Mouse (Mus musculus): ENCODE results near the gene Kiss1r. TPM values are rescaled to one million over a fixed set of nuclear protein-coding genes. Genes with fewer than 3 reads are reported as not detected.

The Kiss1r gene
- 7.4 and 9.7 TPM in 2 replicates for polyA plus RNA-seq (2012; rRNA removed)

DNA sequence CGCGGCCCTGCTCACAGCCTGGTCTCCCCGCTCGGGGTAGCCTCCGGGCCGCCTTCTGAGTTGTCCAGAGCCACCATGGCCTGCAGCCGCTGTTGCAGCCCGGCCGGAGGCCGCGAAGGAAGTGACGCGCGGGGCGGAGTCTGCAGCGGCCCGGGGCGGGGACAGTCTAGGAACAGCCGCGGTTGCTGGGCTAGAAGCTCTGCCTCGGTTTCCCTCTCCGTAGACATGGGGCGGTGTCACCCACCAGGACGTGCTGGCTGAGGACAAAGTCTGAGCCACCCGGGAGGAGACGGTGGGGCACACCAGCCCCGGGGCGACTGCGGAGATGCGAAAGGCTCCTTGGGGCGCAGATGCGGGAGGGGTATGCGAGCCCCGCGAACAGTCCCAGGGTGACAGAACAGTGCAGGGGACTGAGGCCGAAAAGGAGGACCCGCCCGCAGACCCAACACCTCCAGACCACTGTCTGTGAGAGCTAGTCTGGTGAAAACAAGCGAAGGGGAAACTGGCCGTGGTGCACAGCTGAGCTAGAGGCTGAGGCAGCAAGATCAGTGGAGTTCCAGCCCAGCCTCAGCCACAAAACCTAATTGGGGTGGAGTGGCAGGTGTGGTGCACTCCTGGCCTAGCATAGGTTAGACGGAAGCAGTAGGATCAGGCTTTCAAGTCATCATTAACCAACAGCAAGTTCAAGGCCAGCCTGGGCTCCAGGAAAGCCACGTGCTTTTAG is at the start of gene Kiss1r:
Gene Kiss1r, plus strand, starts transcription at position 164 of the 724 bp plus-strand sequence.

GRCm38 (mm10) chr10:79874290-79874862 is 42.4 kb upstream of the Kiss1r start, which contains the start of the genes Prtn3 and Plppr3:
Prtn3 (plus strand) TSS chr10:79874476.
Plppr3 (minus strand) TSS chr10:79874634.

GRCm38 (mm10) chr10:79886054-79886453 is 30.7 kb upstream of the Kiss1r start, which contains the start of gene Elane:
Elane (plus strand) TSS chr10:79886247.

GRCm38 (mm10) chr10:79890670-79891069 is 26.1 kb upstream of the Kiss1r start, which contains the start of gene Cfd:
Cfd (plus strand) TSS chr10:79890853.

DNA sequence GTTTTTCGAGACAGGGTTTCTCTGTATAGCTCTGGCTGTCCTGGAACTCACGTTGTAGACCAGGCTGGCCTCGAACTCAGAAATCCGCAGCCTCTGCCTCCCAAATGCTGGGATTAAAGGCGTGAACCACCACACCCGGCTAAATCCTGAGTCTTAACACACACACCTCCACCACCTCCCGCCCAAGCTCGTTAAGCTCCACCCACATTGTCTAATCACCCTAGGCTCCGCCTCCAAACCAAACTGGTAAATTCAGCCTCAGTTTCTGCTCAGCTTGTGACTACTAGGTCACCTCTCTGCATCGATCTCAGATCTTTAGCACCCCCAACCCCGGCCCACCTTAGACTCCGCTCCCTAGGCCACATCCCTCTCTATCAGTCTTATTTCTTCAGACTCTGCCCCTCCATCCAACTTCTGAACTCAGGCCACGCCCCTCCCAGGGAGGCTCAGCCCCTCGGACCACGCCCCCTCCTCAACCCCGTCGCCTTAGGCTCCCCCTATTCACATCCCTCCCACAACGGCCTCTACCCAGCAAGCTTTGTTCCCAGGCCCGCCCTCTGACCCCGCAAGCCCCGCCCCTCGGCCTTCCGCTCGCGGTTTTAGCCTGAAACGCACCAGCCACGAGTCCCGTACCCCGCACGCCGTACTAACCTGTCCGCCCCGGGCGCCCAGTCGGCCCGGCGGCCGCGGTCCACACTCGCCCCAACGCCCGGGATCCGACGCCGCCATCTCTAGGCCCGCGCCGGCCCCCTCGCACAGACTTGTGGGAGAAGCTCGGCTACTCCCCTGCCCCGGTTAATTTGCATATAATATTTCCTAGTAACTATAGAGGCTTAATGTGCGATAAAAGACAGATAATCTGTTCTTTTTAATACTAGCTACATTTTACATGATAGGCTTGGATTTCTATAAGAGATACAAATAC is 8.3 kb upstream of the Kiss1r start, which contains the start of gene Med16:
Gene Med16, minus strand, starts transcription at position 757 of the 925 bp plus-strand sequence.

GRCm38 (mm10) chr10:79910556-79910955 is 6.2 kb upstream of the Kiss1r start, which contains the start of gene Gm26602:
Gm26602 (plus strand) TSS chr10:79910856.

DNA sequence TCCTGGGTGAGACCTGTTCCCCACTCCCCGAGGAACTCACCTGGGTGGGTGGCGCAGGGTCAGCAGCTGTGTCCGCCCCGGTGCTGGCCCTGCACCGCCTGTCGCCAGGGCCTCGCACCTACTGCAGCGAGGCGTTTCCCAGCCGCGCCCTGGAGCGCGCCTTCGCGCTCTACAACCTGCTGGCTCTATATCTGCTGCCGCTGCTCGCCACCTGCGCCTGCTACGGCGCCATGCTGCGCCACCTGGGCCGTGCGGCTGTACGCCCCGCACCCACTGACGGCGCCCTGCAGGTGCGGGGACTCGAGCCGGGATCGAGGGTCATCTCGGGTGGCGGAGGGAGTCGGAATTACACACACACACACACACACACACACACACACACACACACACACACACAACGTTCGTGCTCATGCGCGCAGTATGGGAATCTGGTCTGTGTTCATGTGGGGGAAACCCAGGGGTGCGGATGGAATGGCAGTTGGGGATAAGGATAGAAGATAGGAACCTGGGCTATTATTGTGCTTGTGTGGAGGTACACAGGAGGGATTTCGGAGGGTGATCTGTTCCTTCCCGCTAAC is 4.3 kb downstream of the Kiss1r start, which contains the start of gene R3hdm4:
Gene R3hdm4, minus strand, starts transcription at position 251 of the 578 bp plus-strand sequence.

DNA sequence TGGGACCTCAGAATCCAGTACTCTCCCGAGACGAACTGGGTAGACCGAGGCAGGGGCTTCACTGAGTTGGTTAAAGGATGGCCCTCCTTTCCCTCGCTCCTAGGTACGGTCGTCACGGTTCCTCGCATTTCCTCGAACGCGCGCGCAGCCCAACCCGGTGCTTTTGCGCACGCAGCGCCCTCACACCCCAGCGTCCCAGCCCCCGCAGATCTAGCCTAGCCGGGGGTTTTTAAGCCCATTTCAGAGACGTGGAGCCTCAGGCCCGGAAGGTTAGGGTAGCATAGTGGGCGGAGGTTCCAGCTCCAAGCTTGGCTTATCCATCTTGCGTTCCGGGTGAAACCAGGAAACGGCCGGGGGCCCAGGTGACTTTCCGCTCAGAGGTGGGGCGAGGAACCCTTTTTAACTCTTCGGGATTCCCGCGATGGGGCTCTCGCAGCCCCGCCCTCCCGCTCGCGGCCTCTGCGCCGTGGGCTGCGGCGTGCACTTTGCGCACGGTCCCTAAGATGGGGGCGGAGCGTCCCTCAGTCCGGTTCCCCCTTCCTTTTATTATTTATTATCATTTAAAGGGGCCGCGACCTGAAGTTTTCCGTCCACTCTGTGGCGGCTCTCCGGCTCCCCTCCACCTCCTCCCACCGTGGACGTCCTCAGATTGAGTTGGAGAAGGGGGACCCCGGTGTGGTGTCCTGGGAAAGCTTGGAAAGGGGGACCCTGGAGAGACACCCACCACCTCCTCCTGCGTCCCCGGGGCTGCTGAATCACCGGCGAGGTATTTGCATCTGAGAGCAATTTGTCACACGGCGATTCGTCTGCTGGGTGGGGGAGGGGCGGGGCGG is 9.9 kb downstream of the Kiss1r start, which contains the start of gene Arid3a:
Gene Arid3a, plus strand, starts transcription at position 553 of the 833 bp plus-strand sequence.

GRCm38 (mm10) chr10:79959847-79960601 is 43.3 kb downstream of the Kiss1r start, which contains the start of gene Wdr18:
Wdr18 (plus strand) TSS chr10:79960152.

DNA sequence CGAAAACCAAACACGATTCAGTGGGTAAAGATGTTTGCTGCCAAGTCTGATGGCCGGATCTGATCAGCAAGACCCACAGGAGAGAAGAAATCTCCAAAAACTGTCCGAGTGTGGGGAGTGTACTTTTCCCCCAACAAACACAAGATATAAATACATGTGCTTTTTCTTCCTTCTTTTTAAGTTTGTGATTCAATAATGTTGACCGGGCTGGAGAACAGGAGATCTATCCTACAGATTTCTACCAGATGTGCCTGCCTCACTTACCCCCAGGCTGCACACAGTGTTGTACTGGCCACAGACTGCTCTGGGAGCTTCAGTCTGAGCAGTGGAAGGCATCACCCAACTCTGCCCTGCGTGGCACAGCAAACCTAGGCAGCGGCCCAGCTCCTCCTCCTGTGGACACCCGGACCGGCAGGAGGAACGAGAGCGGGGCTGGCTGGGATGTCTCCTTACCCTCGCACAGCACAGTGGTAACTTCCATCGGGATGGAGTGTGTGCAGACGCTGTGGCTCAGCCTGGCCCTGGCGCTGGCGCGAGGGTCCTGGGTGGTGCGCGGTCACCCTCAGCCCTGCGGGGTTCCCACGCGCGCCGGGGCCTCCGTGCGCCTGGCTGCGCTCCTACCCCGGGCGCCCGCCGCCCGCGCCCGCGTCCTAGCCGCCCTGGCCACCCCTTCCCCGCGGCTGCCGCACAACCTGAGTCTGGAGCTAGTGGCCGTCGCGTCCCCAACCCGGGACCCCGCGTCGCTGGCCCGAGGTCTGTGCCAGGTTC is 53.8 kb downstream of the Kiss1r start, which contains the start of gene Grin3b:
Gene Grin3b, plus strand, starts transcription at position 301 of the 768 bp plus-strand sequence.

Other genes with a start within 250 kb of the Kiss1r start
- 46.3 and 70.6 TPM in 2 replicates for gene Tpgs1, start 247.6 kb upstream of the Kiss1r start, polyA plus RNA-seq (2012; rRNA removed)
- gene Cdc34, start 234.8 kb upstream of the Kiss1r start, polyA plus RNA-seq (2012; rRNA removed), result 128 and 187 TPM in 2 replicates
- 0.40 and 0.49 TPM in 2 replicates for gene Gzmm, start 228.0 kb upstream of the Kiss1r start, polyA plus RNA-seq (2012; rRNA removed)
- 297 and 403 TPM in 2 replicates for gene Bsg, start 212.5 kb upstream of the Kiss1r start, polyA plus RNA-seq (2012; rRNA removed)
- 4.5 and 13.1 TPM in 2 replicates for gene Hcn2, start 200.3 kb upstream of the Kiss1r start, polyA plus RNA-seq (2012; rRNA removed)
- 31.4 and 34.4 TPM in 2 replicates for gene Polrmt, start 170.4 kb upstream of the Kiss1r start, polyA plus RNA-seq (2012; rRNA removed)
- gene Fgf22, start 161.9 kb upstream of the Kiss1r start, polyA plus RNA-seq (2012; rRNA removed), result 1.4 and 3.3 TPM in 2 replicates
- 95.5 and 175 TPM in 2 replicates for gene Rnf126, start 150.0 kb upstream of the Kiss1r start, polyA plus RNA-seq (2012; rRNA removed)
- 20.3 and 35.5 TPM in 2 replicates for gene Fstl3, start 139.7 kb upstream of the Kiss1r start, polyA plus RNA-seq (2012; rRNA removed)
- gene Prss57, start 126.0 kb upstream of the Kiss1r start, polyA plus RNA-seq (2012; rRNA removed), result 0.06 TPM in 1 of 2 replicates, not detected in the other
- gene Palm, start 123.4 kb upstream of the Kiss1r start, polyA plus RNA-seq (2012; rRNA removed), result 22.1 and 34.0 TPM in 2 replicates
- gene Misp, start 96.0 kb upstream of the Kiss1r start, polyA plus RNA-seq (2012; rRNA removed), result 27.0 and 27.4 TPM in 2 replicates
- gene Ptbp1, start 62.5 kb upstream of the Kiss1r start, polyA plus RNA-seq (2012; rRNA removed), result 94.3 and 115 TPM in 2 replicates
- 0.53 and 0.74 TPM in 2 replicates for gene Prtn3, start 42.5 kb upstream of the Kiss1r start, polyA plus RNA-seq (2012; rRNA removed)
- 1.6 and 2.0 TPM in 2 replicates for gene Plppr3, start 42.3 kb upstream of the Kiss1r start, polyA plus RNA-seq (2012; rRNA removed)
- gene Elane, start 30.7 kb upstream of the Kiss1r start, polyA plus RNA-seq (2012; rRNA removed), result 0.06 TPM in 1 of 2 replicates, not detected in the other
- gene Cfd, start 26.1 kb upstream of the Kiss1r start, polyA plus RNA-seq (2012; rRNA removed), result 72.2 and 178 TPM in 2 replicates
- 32.6 and 42.6 TPM in 2 replicates for gene Med16, start 8.0 kb upstream of the Kiss1r start, polyA plus RNA-seq (2012; rRNA removed)
- not detected in 2 replicates for gene Gm26602, start 6.1 kb upstream of the Kiss1r start, polyA plus RNA-seq (2012; rRNA removed)
- gene R3hdm4, start 4.2 kb downstream of the Kiss1r start, polyA plus RNA-seq (2012; rRNA removed), result 255 and 260 TPM in 2 replicates
- gene Arid3a, start 10.1 kb downstream of the Kiss1r start, polyA plus RNA-seq (2012; rRNA removed), result 7.4 and 10.0 TPM in 2 replicates
- gene Wdr18, start 43.2 kb downstream of the Kiss1r start, polyA plus RNA-seq (2012; rRNA removed), result 24.7 and 30.0 TPM in 2 replicates
- gene Grin3b, start 53.7 kb downstream of the Kiss1r start, polyA plus RNA-seq (2012; rRNA removed), result 0.12 TPM in 1 of 2 replicates, not detected in the other
- 256 and 400 TPM in 2 replicates for gene Tmem259, start 67.4 kb downstream of the Kiss1r start, polyA plus RNA-seq (2012; rRNA removed)
- 68.4 and 74.9 TPM in 2 replicates for gene Cnn2, start 71.6 kb downstream of the Kiss1r start, polyA plus RNA-seq (2012; rRNA removed)
- gene Abca7, start 79.5 kb downstream of the Kiss1r start, polyA plus RNA-seq (2012; rRNA removed), result 14.0 and 17.3 TPM in 2 replicates
- gene Arhgap45, start 99.7 kb downstream of the Kiss1r start, polyA plus RNA-seq (2012; rRNA removed), result 6.0 and 9.1 TPM in 2 replicates
- 51.4 and 57.1 TPM in 2 replicates for gene Polr2e, start 122.8 kb downstream of the Kiss1r start, polyA plus RNA-seq (2012; rRNA removed)
- gene Gpx4, start 130.2 kb downstream of the Kiss1r start, polyA plus RNA-seq (2012; rRNA removed), result 404 and 629 TPM in 2 replicates
- 25.7 and 25.9 TPM in 2 replicates for gene Sbno2, start 188.6 kb downstream of the Kiss1r start, polyA plus RNA-seq (2012; rRNA removed)
- gene Stk11, start 198.8 kb downstream of the Kiss1r start, polyA plus RNA-seq (2012; rRNA removed), result 89.6 and 104 TPM in 2 replicates
- 2,554 and 5,321 TPM in 2 replicates for gene Atp5d, start 221.7 kb downstream of the Kiss1r start, polyA plus RNA-seq (2012; rRNA removed)
- gene Cbarp, start 223.9 kb downstream of the Kiss1r start, polyA plus RNA-seq (2012; rRNA removed), result 18.7 and 25.0 TPM in 2 replicates
- 112 and 128 TPM in 2 replicates for gene Midn, start 231.3 kb downstream of the Kiss1r start, polyA plus RNA-seq (2012; rRNA removed)
- 45.7 and 52.7 TPM in 2 replicates for gene Cirbp, start 249.0 kb downstream of the Kiss1r start, polyA plus RNA-seq (2012; rRNA removed)

All from stomach, adult 2 months (tissue).